10 mouse cellular contexts compared by ENCODE assay signal in the genomic region with DNA sequence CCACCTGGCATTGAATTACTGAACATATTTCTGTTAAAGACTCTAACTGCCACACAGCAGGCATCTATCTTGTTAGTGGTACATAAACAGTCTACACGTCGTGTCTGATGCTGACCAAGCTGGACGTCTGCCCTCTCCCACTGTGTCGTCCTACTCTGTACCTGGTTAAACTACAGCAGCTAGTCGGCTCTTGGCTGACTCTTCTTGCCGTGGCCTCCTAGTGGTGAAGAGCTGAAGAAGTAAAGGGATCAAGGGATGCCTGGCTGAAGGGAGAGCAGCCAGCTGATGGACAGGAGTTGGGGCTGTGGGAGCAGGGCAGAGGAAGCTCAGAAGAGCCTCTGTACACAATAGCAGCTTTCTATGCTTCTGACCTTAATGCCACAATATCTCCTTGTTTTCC. TPM values are rescaled to one million over a fixed set of nuclear protein-coding genes. Genes with fewer than 3 reads are reported as not detected.
DNase-seq lines count a peak whose midpoint lies in the region; ATAC-seq and TF ChIP-seq lines count a peak whose summit lies in the region.
"Had no signal": no experiment of that assay in that cellular context is flagged by ENCODE, and none has a peak within 500 bp of the region (broad histone marks: within the 10 kb centered on the region; RNA-seq: fewer than 3 reads in every experiment).

No protein-coding gene starts in this region.

- TF ChIP-seq CTCF in intestine, postnatal 0 days (IDR thresholded peaks at IDR 0.05; ENCODE audit: low read depth) = peak; percentile 76
- peak; percentile 33; the same call in 1 of the 2 replicates for TF ChIP-seq CTCF in testis, adult 2 months (IDR thresholded peaks at IDR 0.05; ENCODE audit: control insufficient read depth, insufficient read depth, insufficient replicate concordance, low read depth, low read length)

- H3K9ac ChIP-seq in intestine, postnatal 0 days (ENCODE audit: low read depth, low read length) = no peak overlapping the region
- no peak overlapping the region for H3K9ac ChIP-seq in intestine, embryonic 15.5 days
- H3K9ac ChIP-seq: limb, embryonic 13.5 days; stomach, embryonic 15.5 days had no signal

- H3K4me2 ChIP-seq in intestine, postnatal 0 days (replicated peaks; ENCODE audit: low read depth) = no peak overlapping the region
- H3K4me2 ChIP-seq in intestine, embryonic 15.5 days (replicated peaks) = no peak overlapping the region
- H3K4me2 ChIP-seq: limb, embryonic 13.5 days; stomach, embryonic 15.5 days had no signal

- no peak for TF ChIP-seq POLR2A in testis, adult 2 months (IDR thresholded peaks at IDR 0.05; ENCODE audit: control insufficient read depth, low read depth, low read length)

- no peak overlapping the region for H3K27ac ChIP-seq in intestine, postnatal 0 days (ENCODE audit: low read depth, low read length)
- H3K27ac ChIP-seq in intestine, embryonic 15.5 days = no peak overlapping the region
- no peak overlapping the region for H3K27ac ChIP-seq in testis, adult 2 months (ENCODE audit: control insufficient read depth, insufficient read depth, low read depth, low read length)
- H3K27ac ChIP-seq: limb, embryonic 13.5 days; stomach, embryonic 15.5 days had no signal

- no peak for ATAC-seq in intestine, postnatal 0 days
- ATAC-seq in intestine, embryonic 15.5 days = no peak

- peak; percentile 23 for DNase-seq in CD4-positive helper T cell, adult 2 months (ENCODE audit: low read depth, low spot score)
- DNase-seq in adipocyte (ENCODE audit: low spot score) = peak; percentile 6
- peak; percentile 49 for DNase-seq in heart, postnatal 4 days
- DNase-seq in urinary bladder, postnatal 10 days (ENCODE audit: low spot score) = no peak
- DNase-seq in T-cell, adult 2 months (ENCODE audit: low spot score) = no peak

- H3K9me3 ChIP-seq in intestine, postnatal 0 days (ENCODE audit: control insufficient read depth) = no peaks in the 10 kb centered on the region
- no peaks in the 10 kb centered on the region for H3K9me3 ChIP-seq in intestine, embryonic 15.5 days
- H3K9me3 ChIP-seq: limb, embryonic 13.5 days; stomach, embryonic 15.5 days had no signal

- no peak overlapping the region for H3K4me3 ChIP-seq in intestine, postnatal 0 days (ENCODE audit: low read depth, low read length)
- H3K4me3 ChIP-seq in intestine, embryonic 15.5 days (replicated peaks) = no peak overlapping the region
- no peak overlapping the region for H3K4me3 ChIP-seq in testis, adult 2 months (ENCODE audit: control insufficient read depth, low read depth, low read length)
- H3K4me3 ChIP-seq: limb, embryonic 13.5 days; stomach, embryonic 15.5 days had no signal

- H3K27me3 ChIP-seq in intestine, postnatal 0 days (replicated peaks; ENCODE audit: control insufficient read depth, insufficient read depth, low read length) = no peaks in the 10 kb centered on the region
- no peaks in the 10 kb centered on the region for H3K27me3 ChIP-seq in intestine, embryonic 15.5 days (replicated peaks)
- H3K27me3 ChIP-seq in testis, adult 2 months (ENCODE audit: control insufficient read depth, insufficient read depth, low read length) = no peaks in the 10 kb centered on the region
- H3K27me3 ChIP-seq: limb, embryonic 13.5 days; stomach, embryonic 15.5 days had no signal

- 25% methylated on average over 6 of the region's 6 CpGs for WGBS in intestine, postnatal 0 days
- 25% methylated on average over 6 of the region's 6 CpGs for WGBS in intestine, embryonic 15.5 days

- H3K36me3 ChIP-seq in intestine, postnatal 0 days (ENCODE audit: control insufficient read depth, insufficient read depth) = no peaks in the 10 kb centered on the region
- no peaks in the 10 kb centered on the region for H3K36me3 ChIP-seq in intestine, embryonic 15.5 days
- no peaks in the 10 kb centered on the region for H3K36me3 ChIP-seq in testis, adult 2 months (ENCODE audit: control insufficient read depth, insufficient read depth, low read length)
- H3K36me3 ChIP-seq: limb, embryonic 13.5 days; stomach, embryonic 15.5 days had no signal

- no peaks in the 10 kb centered on the region for H3K4me1 ChIP-seq in intestine, postnatal 0 days (replicated peaks; ENCODE audit: control insufficient read depth, insufficient read depth, low read length)
- H3K4me1 ChIP-seq in intestine, embryonic 15.5 days (replicated peaks) = no peaks in the 10 kb centered on the region
- no peaks in the 10 kb centered on the region for H3K4me1 ChIP-seq in testis, adult 2 months (ENCODE audit: control insufficient read depth, insufficient read depth, low read length)
- H3K4me1 ChIP-seq: limb, embryonic 13.5 days; stomach, embryonic 15.5 days had no signal

RNA-seq across cellular contexts. Expression of a gene that starts 22.6 kb away (rescaled TPM):
- polyA plus RNA-seq in intestine, postnatal 0 days (2015; fragmentation: Nextera tagmentation; extraction: Ambion mirVana) = 0.33 and 0.35 TPM in 2 replicates
- polyA plus RNA-seq in intestine, embryonic 15.5 days (2015; fragmentation: Nextera tagmentation; extraction: Ambion mirVana) = 0.16 and 0.38 TPM in 2 replicates
- under 1 TPM in 1 of 2 experiments, not detected in 1; 0.25 TPM for total RNA-seq in heart, postnatal 4 days (2021)
- 0.38 and 0.64 TPM in 2 replicates for polyA plus RNA-seq in testis, adult 2 months (2012; rRNA removed)

Comparison
In these comparisons a context has a peak if more than half of its experiments do, and no peak if none do; other contexts are left out.
1. DNase-seq: peak in CD4-positive helper T cell, adult 2 months (single experiment), adipocyte (single experiment) and heart, postnatal 4 days (single experiment); none in urinary bladder, postnatal 10 days (single experiment) and T-cell, adult 2 months (single experiment).